ENCODE assay signal across 11 mouse cellular contexts in the genomic region with DNA sequence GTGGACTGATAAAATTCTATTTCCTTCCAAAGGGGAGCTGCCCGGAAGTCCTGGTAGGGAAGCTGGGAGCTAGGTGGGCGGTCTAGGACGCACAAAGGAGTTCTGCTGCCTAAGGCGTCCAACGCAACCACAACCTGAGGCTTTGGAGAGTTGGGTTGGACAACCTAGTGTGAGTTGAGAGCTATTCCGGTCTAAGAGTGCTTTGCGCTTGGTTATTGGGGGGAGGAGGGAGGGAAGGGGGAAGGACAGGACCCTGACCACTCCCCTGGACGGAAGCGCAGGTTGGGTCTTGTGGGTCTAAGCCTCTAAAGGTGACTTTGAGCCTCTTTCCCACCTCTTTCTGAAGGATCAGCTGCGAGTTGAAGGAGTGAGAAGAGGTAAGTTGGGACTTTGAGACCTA. TPM values are rescaled to one million over a fixed set of nuclear protein-coding genes. Genes with fewer than 3 reads are reported as not detected.
DNase-seq lines count a peak whose midpoint lies in the region; ATAC-seq and TF ChIP-seq lines count a peak whose summit lies in the region.
"Had no signal": no experiment of that assay in that cellular context is flagged by ENCODE, and none has a peak within 500 bp of the region (broad histone marks: within the 10 kb centered on the region; RNA-seq: fewer than 3 reads in every experiment).

Gene Sfmbt2 (plus strand): TSS at position 335 of the 400 bp plus-strand sequence.

- H3K4me3 ChIP-seq in heart, embryonic 15.5 days: peak within 1 kb of the TSS; percentile 76
- H3K4me3 ChIP-seq in E14TG2a.4 (replicated peaks; ENCODE audit: low read length): peak within 1 kb of the TSS; percentile 85
- H3K4me3 ChIP-seq in intestine, postnatal 0 days (ENCODE audit: low read depth, low read length): 0 out of 2 replicates have a peak within 1 kb of the TSS, but pooled peaks have one; percentile 6

- no peaks in the 10 kb centered on the region for H3K9me3 ChIP-seq in heart, embryonic 15.5 days (replicated peaks)
- no peaks in the 10 kb centered on the region for H3K9me3 ChIP-seq in E14TG2a.4 (ENCODE audit: low read length)
- H3K9me3 ChIP-seq in intestine, postnatal 0 days (ENCODE audit: control insufficient read depth): 0 out of 2 replicates have a peak, but pooled peaks cover 2% of the 10 kb centered on the region

- no peak for ATAC-seq in heart, embryonic 15.5 days (replicated peaks; ENCODE audit: insufficient number of reproducible peaks, insufficient read depth, low FRiP score, low read depth)
- no peak for ATAC-seq in intestine, postnatal 0 days

- no peak for TF ChIP-seq CTCF in E14TG2a.4 (conservative IDR thresholded peaks at IDR 0.05; ENCODE audit: low read length)
- TF ChIP-seq CTCF in intestine, postnatal 0 days (IDR thresholded peaks at IDR 0.05; ENCODE audit: low read depth): no peak

- intact Hi-C loops in heart, postnatal 25 days (cut with DNase I): no loop called here

- no peak within 1 kb of the TSS for H3K27ac ChIP-seq in heart, embryonic 15.5 days
- H3K27ac ChIP-seq in intestine, postnatal 0 days (ENCODE audit: low read depth, low read length): no peak within 1 kb of the TSS

- 2% methylated on average over 10 of the region's 10 CpGs for WGBS in heart, embryonic 15.5 days
- 3% methylated on average over 10 of the region's 10 CpGs for WGBS in intestine, postnatal 0 days

- H3K4me2 ChIP-seq in heart, embryonic 15.5 days: peak within 1 kb of the TSS; percentile 95; the same call in 1 of the 2 replicates
- H3K4me2 ChIP-seq in intestine, postnatal 0 days (replicated peaks; ENCODE audit: low read depth): no peak within 1 kb of the TSS

- H3K36me3 ChIP-seq in heart, embryonic 15.5 days: no peaks in the 10 kb centered on the region
- no peaks in the 10 kb centered on the region for H3K36me3 ChIP-seq in E14TG2a.4 (ENCODE audit: insufficient read depth, low read length)
- no peaks in the 10 kb centered on the region for H3K36me3 ChIP-seq in intestine, postnatal 0 days (ENCODE audit: control insufficient read depth, insufficient read depth)

- peaks cover 68% of the 10 kb centered on the region for H3K27me3 ChIP-seq in heart, embryonic 15.5 days
- peaks cover 68% of the 10 kb centered on the region for H3K27me3 ChIP-seq in E14TG2a.4 (ENCODE audit: insufficient read depth, low read length)
- peaks cover 70% of the 10 kb centered on the region for H3K27me3 ChIP-seq in intestine, postnatal 0 days (replicated peaks; ENCODE audit: control insufficient read depth, insufficient read depth, low read length)

- peaks cover 23% of the 10 kb centered on the region for H3K4me1 ChIP-seq in heart, embryonic 15.5 days (replicated peaks)
- peaks cover 52% of the 10 kb centered on the region for H3K4me1 ChIP-seq in E14TG2a.4 (replicated peaks; ENCODE audit: low read depth, low read length)
- H3K4me1 ChIP-seq in intestine, postnatal 0 days (replicated peaks; ENCODE audit: control insufficient read depth, insufficient read depth, low read length): peaks cover 10% of the 10 kb centered on the region; the same call in 1 of the 2 replicates

- no peak for DNase-seq in heart, postnatal 25 days (ENCODE audit: low spot score)
- DNase-seq in R1 (ENCODE audit: low read depth, low spot score): peak; percentile 30
- no peak for DNase-seq in right cerebral cortex, postnatal 36 days (ENCODE audit: low spot score in 2 of 2)
- no peak for DNase-seq in adrenal gland, postnatal 14 days
- DNase-seq in frontal cortex, postnatal 25 days (ENCODE audit: low spot score in 2 of 2): no peak
- DNase-seq: gastrocnemius, postnatal 25 days; left cerebral cortex, postnatal 4 days; lung, postnatal 4 days had no signal

- H3K9ac ChIP-seq in heart, embryonic 15.5 days: no peak within 1 kb of the TSS
- no peak within 1 kb of the TSS for H3K9ac ChIP-seq in intestine, postnatal 0 days (ENCODE audit: low read depth, low read length)

RNA-seq across cellular contexts. Expression of gene Sfmbt2, which starts in this region (rescaled TPM):
- 1.2 and 1.3 TPM in 2 replicates for polyA plus RNA-seq in heart, embryonic 15.5 days (2015; fragmentation: Nextera tagmentation; extraction: Ambion mirVana)
- total RNA-seq in heart, postnatal 25 days (2021): under 1 TPM; 0.53 to 0.55 TPM
- polyA plus RNA-seq in intestine, postnatal 0 days (2015; fragmentation: Nextera tagmentation; extraction: Ambion mirVana): 0.41 and 0.47 TPM in 2 replicates
- 1.3 and 1.6 TPM in 2 replicates for total RNA-seq in adrenal gland, postnatal 14 days (2021)

Comparison
In these comparisons a context has a peak if more than half of its experiments do, and no peak if none do; other contexts are left out.
1. H3K4me3 ChIP-seq: peak in every context shown above with its lines; median percentile 85 in E14TG2a.4; 76 in heart, embryonic 15.5 days; 6 in intestine, postnatal 0 days.